ENCODE assay signal across 9 mouse cellular contexts in genomic region chr11:78822792-78823498, GRCm38 (mm10). TPM values are rescaled to one million over a fixed set of nuclear protein-coding genes. Genes with fewer than 3 reads are reported as not detected.
DNase-seq lines count a peak whose midpoint lies in the region; ATAC-seq lines count a peak whose summit lies in the region.
"Had no signal": no experiment of that assay in that cellular context is flagged by ENCODE, and none has a peak within 500 bp of the region (broad histone marks: within the 10 kb centered on the region; RNA-seq: fewer than 3 reads in every experiment).

No protein-coding gene starts in this region.

- 0 out of 2 replicates have a peak overlapping the region, but pooled peaks have one; percentile 23 for H3K27ac ChIP-seq in hindbrain, embryonic 12.5 days
- no peak overlapping the region for H3K27ac ChIP-seq in hindbrain, embryonic 13.5 days
- H3K27ac ChIP-seq: embryonic facial prominence, embryonic 12.5 days had no signal

- no peak for ATAC-seq in hindbrain, embryonic 12.5 days (ENCODE audit: low FRiP score)
- ATAC-seq in hindbrain, embryonic 13.5 days (ENCODE audit: low FRiP score): no peak
- peak; percentile 35 for ATAC-seq in CD4-positive, CD25-positive, alpha-beta regulatory T cell, adult 4 months
- peak; percentile 55 for ATAC-seq in common myeloid progenitor, adult 5-6 weeks (replicated peaks; ENCODE audit: low read depth, poor library complexity, severe bottlenecking)

- H3K36me3 ChIP-seq in hindbrain, embryonic 12.5 days: no peaks in the 10 kb centered on the region
- H3K36me3 ChIP-seq in hindbrain, embryonic 13.5 days: no peaks in the 10 kb centered on the region
- H3K36me3 ChIP-seq: embryonic facial prominence, embryonic 12.5 days had no signal

- H3K27me3 ChIP-seq in hindbrain, embryonic 12.5 days: no peaks in the 10 kb centered on the region
- H3K27me3 ChIP-seq in hindbrain, embryonic 13.5 days: no peaks in the 10 kb centered on the region
- H3K27me3 ChIP-seq: embryonic facial prominence, embryonic 12.5 days had no signal

- no peak overlapping the region for H3K4me2 ChIP-seq in hindbrain, embryonic 12.5 days (replicated peaks)
- H3K4me2 ChIP-seq in hindbrain, embryonic 13.5 days: no peak overlapping the region
- H3K4me2 ChIP-seq: embryonic facial prominence, embryonic 12.5 days had no signal

- no peaks in the 10 kb centered on the region for H3K9me3 ChIP-seq in hindbrain, embryonic 12.5 days (replicated peaks)
- no peaks in the 10 kb centered on the region for H3K9me3 ChIP-seq in hindbrain, embryonic 13.5 days
- H3K9me3 ChIP-seq: embryonic facial prominence, embryonic 12.5 days had no signal

- no peak overlapping the region for H3K4me3 ChIP-seq in hindbrain, embryonic 12.5 days
- no peak overlapping the region for H3K4me3 ChIP-seq in hindbrain, embryonic 13.5 days
- H3K4me3 ChIP-seq: embryonic facial prominence, embryonic 12.5 days had no signal

- peak; percentile 71 for DNase-seq in 3T3-L1 (ENCODE audit: low read depth, low spot score)
- peak; percentile 81 for DNase-seq in kidney, postnatal 10 days
- DNase-seq in spleen, postnatal 36 days (ENCODE audit: low spot score in 2 of 2): peak; percentile 23 to 41
- DNase-seq in ovary, postnatal 10 days (ENCODE audit: low spot score): no peak

- WGBS in hindbrain, embryonic 12.5 days: 55% methylated on average over 13 of the region's 13 CpGs
- 55% methylated on average over 13 of the region's 13 CpGs for WGBS in hindbrain, embryonic 13.5 days

- peaks cover 53% of the 10 kb centered on the region for H3K4me1 ChIP-seq in hindbrain, embryonic 12.5 days
- H3K4me1 ChIP-seq in hindbrain, embryonic 13.5 days (replicated peaks): peaks cover 68% of the 10 kb centered on the region

- H3K9ac ChIP-seq in hindbrain, embryonic 12.5 days: no peak overlapping the region
- no peak overlapping the region for H3K9ac ChIP-seq in hindbrain, embryonic 13.5 days
- H3K9ac ChIP-seq: embryonic facial prominence, embryonic 12.5 days had no signal

RNA-seq across cellular contexts. Expression of gene Lyrm9, which starts 3.4 kb away (rescaled TPM):
- polyA plus RNA-seq in hindbrain, embryonic 12.5 days (2016; fragmentation: Nextera tagmentation; extraction: Ambion mirVana): 16.0 and 18.1 TPM in 2 replicates
- polyA plus RNA-seq in hindbrain, embryonic 13.5 days (2015; fragmentation: Nextera tagmentation; extraction: Ambion mirVana): 29.6 and 30.4 TPM in 2 replicates
- 10 to 100 TPM; 29.9 to 31.4 TPM for polyA plus RNA-seq in CD4-positive, CD25-positive, alpha-beta regulatory T cell, adult 4 months (2017; shearing (Covaris generic))
- total RNA-seq in common myeloid progenitor, adult 5-6 weeks (2017): 26.8 and 55.2 TPM in 2 replicates

Comparison
In these comparisons a context has a peak if more than half of its experiments do, and no peak if none do; other contexts are left out.
1. ATAC-seq: peak in CD4-positive, CD25-positive, alpha-beta regulatory T cell, adult 4 months (single experiment) and common myeloid progenitor, adult 5-6 weeks (single experiment); none in hindbrain, embryonic 12.5 days (single experiment) and hindbrain, embryonic 13.5 days (single experiment).